Mouse (Mus musculus) thymus, postnatal 25 days (tissue): ENCODE measurements around the gene Fbln1.
"Not testable (repeated sequence)": the region's sequence is repeated elsewhere in the genome, so short reads cannot be mapped to it uniquely, and the experiment has no call there.

Experiments used
- DNase-seq: peaks from one replicate; pipeline ENCODE4 v3.0.0; 2022

Fbln1 gene

DNA sequence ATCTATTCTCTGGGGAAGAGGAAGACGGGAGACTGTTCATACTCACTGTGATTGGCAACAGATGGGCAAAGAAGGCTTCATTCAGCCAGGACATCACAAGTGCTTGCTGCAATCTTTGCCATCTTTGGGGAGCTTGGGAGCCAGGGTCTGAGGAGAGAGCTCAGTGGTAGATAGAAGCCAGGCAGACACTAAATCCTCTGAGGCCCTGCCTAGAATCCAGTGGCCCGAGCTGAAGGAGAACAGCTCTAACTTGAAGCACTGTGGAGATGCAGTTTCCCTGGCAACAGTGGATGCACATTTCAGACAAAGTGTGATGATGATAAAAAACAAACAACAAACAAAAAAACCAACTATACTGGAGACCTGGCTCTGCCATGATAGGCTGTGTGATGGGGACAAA is 90.2 kb downstream of the Fbln1 start:
- no peak for DNase-seq

DNA sequence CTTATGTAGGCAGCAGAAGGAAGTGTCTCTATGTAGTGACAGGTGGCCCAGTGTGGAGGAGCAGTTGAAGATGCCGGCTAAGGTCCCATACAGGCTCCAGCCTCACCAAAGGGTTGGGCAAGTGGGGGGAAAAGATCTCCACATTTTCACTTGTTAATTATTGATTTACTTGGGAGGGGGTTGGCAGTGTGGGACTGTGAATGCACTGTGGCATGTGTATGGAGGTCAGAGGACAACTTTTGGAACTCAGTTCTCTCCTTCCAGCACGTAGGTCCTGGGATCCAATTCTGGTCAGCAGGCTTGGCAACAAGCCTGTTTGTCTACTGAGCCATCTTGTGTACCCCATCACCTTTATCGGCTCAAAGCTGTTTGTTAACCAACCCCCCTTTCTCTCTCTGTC is 90.8 kb downstream of the Fbln1 start:
- no peak for DNase-seq

DNA sequence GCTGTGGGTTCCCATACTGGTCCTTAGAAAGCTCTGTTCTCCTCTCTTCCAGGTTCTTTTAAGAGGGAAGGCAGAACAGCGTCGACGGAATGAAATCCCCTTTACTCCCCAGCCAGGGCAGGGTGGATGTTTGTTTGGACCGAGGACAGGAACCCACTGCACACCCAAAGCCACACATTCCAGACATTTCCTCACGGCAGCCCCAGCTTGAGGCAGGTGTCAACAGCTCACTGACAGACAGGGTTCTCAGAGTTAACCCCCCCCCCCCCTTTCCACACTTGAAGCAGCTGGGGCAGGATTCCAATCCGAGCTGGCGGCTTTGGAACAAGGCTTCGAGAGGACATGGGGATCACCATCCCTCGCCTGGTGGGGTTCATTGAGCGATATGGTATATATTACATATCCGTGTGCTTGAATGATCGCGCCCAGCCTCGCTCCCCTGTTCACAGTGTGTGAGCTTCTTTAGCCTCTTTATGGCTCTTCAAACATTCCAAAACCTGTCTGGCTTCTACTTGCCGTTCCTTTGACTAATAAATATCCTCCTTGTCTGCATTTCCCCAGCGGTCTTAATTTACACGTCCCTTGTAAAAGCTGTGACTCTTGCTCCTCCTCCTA is 92.5 kb downstream of the Fbln1 start:
- DNase-seq = no peak

DNA sequence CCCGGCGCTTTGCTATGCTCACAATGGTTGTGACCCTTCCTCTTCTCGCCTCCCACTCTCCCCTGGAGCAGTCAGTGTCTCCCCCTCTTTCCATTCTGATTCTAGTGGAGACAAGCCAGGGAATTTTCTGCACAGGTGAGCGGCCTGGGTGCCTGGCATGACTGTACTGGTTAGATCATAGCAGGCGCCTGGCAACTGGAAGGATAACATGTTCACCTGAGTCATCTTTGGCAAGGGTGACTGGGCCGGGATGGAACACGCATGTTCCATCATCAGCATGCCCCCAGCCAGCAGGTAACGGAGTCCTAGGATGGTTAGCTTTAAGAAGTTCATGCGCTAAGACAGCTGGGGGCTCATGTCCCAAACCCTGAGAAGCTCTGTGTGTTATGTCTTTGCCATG is 93.2 kb downstream of the Fbln1 start:
- DNase-seq = no peak

DNA sequence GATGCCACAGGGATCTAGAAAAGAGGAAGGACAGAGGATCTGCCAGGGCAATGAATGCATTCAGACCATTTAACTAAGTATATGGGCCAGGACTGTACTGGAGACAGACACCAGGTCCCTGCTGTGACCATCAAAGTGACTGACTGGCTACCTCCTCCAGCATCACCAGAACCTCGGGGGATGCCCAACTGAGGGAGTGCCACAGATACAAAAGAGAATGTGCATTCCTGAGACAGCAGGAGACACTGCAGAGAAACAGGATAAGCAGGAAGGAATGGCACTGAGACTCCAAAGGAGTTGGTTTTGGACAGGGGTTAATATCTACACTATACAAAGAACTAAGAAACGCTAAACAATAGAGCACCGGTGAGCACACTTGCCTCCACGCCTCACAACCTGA is 97.5 kb downstream of the Fbln1 start:
- DNase-seq = no peak

DNA sequence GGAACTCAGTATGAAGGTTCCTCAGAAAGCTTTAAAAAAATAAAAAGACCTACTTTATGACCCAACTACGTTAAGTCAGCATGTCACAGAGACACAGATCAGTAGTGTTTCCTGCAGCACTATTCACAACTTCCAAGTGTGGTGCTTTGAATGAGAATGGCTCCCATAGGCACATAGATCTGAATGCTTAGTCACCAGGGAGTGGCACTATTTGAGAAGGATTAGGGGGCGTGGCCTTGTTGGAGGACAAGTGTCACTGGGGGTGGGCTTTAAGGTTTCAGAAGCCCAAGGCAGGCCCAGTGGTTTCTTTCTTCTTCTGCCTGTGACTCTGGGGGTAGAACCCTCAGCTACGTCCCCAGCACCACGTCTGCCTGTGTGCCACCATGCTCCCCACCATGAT is 98.2 kb downstream of the Fbln1 start:
- DNase-seq = no peak

GRCm38 (mm10) chr15:85307061-85307660 is 101.4 kb downstream of the Fbln1 start:
- DNase-seq = no peak

GRCm38 (mm10) chr15:85311058-85311657 is 105.4 kb downstream of the Fbln1 start:
- DNase-seq = no peak

GRCm38 (mm10) chr15:85315378-85316025 is 109.8 kb downstream of the Fbln1 start:
- peak; percentile 73 for DNase-seq

- no peak for DNase-seq
Measured at GRCm38 (mm10) chr15:85316342-85317140, 110.8 kb downstream of the Fbln1 start.

- DNase-seq = no peak
Measured at GRCm38 (mm10) chr15:85319924-85320668, 114.3 kb downstream of the Fbln1 start.

- DNase-seq = no peak
Measured at GRCm38 (mm10) chr15:85323214-85323613, 117.5 kb downstream of the Fbln1 start.

- DNase-seq = no peak
Measured at GRCm38 (mm10) chr15:85324426-85324825, 118.7 kb downstream of the Fbln1 start.

- DNase-seq = no peak
Measured at GRCm38 (mm10) chr15:85327808-85328207, 122.1 kb downstream of the Fbln1 start.

GRCm38 (mm10) chr15:85328455-85328854 is 122.7 kb downstream of the Fbln1 start:
- DNase-seq = peak; percentile 35

- DNase-seq = no peak
Measured at GRCm38 (mm10) chr15:85329096-85329495, 123.3 kb downstream of the Fbln1 start.

- DNase-seq = no peak
Measured at GRCm38 (mm10) chr15:85330024-85330423, 124.3 kb downstream of the Fbln1 start.

DNA sequence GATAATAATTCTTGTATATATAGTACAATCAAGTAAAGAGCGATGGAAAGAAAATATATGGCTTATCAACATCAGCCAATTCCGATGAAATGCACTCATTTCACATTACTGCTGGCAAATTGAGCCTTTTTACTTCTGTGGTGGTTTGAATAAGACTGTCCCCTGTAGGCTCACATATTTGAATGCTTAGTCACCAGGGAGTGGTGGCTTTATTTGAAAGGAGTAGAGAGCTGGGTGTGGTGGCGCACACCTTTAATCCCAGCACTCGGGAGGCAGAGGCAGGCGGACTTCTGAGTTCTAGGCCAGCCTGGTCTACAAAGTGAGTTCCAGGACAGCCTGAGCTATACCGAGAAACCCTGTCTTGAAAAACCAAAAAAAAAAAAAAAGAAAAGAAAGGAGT is 127.8 kb downstream of the Fbln1 start:
- DNase-seq = not testable (repeated sequence)

GRCm38 (mm10) chr15:85334234-85334633 is 128.5 kb downstream of the Fbln1 start:
- no peak for DNase-seq

DNA sequence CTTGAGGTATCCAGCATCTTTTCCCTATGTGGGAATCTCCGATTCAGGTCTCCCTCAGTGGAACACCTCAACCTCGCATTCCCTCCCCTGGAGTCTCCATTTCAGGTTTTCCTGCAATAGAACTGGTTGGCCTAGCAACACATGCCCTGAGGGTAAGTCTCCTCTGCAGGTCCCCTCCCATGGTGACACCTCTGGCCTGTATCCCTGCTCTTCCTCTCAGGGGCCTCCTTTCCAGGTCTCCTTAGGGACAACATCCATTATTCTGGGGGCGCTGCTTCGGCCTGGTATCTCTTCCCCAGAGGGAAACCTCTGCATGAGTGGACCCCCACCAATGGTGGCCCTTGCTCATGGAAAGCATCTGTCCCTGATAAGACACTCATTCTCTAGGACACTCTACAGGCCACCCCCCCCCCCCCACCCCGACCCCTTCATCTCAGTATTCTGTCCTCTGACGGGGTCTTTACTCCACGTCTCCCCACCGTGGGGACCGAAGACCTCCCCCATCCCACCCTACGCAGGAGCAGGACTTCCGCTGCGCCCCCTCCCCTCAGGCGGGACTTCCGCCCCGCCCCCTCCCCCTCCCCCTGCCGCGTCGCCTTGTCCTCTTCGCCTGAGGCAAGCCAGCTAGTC is 130.0 kb downstream of the Fbln1 start, which contains the start of gene Atxn10:
Gene Atxn10, plus strand, starts transcription at position 575 of the 630 bp plus-strand sequence.
- no peak for DNase-seq
